Mouse (Mus musculus): ENCODE measurements around the gene Akt2. TPM values are rescaled to one million over a fixed set of nuclear protein-coding genes. Genes with fewer than 3 reads are reported as not detected.

Gene Akt2
- polyA plus RNA-seq, 1 experiment from 2014 or later, result 71.9 TPM

GRCm38 (mm10) chr7:27685681-27686080 is 94.3 kb downstream of the Akt2 start:
- TF ChIP-seq CTCF (IDR thresholded peaks at IDR 0.05), result peak; percentile 53
- in situ Hi-C loops (cut with MboI; ENCODE audit: low pct_unique_long_range_greater_than_20kb), result loop anchor here (5.0 kb wide), 1 partner anchor 33 kb away; the partner anchor contains the start of gene Ttc9b
- H3K27me3 ChIP-seq, result no peaks in the 10 kb centered on the region
- CTCF ChIA-PET, result interaction anchor here (0.7 to 1.2 kb wide), 2 partner anchors 23 to 52 kb away, joined by 3 read pairs; no protein-coding TSS in a partner anchor
- ATAC-seq (no peak), DNase-seq (ENCODE audit: low read depth, low spot score) (no peak)
- POLR2A ChIA-PET, result interaction anchor here (0.7 kb wide), 1 partner anchor 15 kb away, joined by 4 read pairs; no protein-coding TSS in a partner anchor

GRCm38 (mm10) chr7:27687043-27687442 is 95.7 kb downstream of the Akt2 start:
- ATAC-seq (no peak), DNase-seq (ENCODE audit: low read depth, low spot score) (no peak)
- H3K27me3 ChIP-seq, result no peaks in the 10 kb centered on the region
- ChIA-PET CTCF (no interaction called here), POLR2A (no interaction called here)
- TF ChIP-seq CTCF (IDR thresholded peaks at IDR 0.05), result no peak
- in situ Hi-C loops (cut with MboI; ENCODE audit: low pct_unique_long_range_greater_than_20kb), result loop anchor here (5.0 kb wide), 1 partner anchor 35 kb away; the partner anchor contains the start of gene Ttc9b

GRCm38 (mm10) chr7:27687836-27688235 is 96.5 kb downstream of the Akt2 start:
- ChIA-PET CTCF (no interaction called here), POLR2A (no interaction called here)
- no peaks in the 10 kb centered on the region for H3K27me3 ChIP-seq
- no peak for DNase-seq (ENCODE audit: low read depth, low spot score)
- TF ChIP-seq CTCF (IDR thresholded peaks at IDR 0.05), result no peak
- no peak for ATAC-seq
- in situ Hi-C loops (cut with MboI; ENCODE audit: low pct_unique_long_range_greater_than_20kb), result loop anchor here (5.0 kb wide), 1 partner anchor 36 kb away; the partner anchor contains the start of gene Ttc9b

- in situ Hi-C loops (cut with MboI; ENCODE audit: low pct_unique_long_range_greater_than_20kb), result loop anchor here (5.0 kb wide), 1 partner anchor 36 kb away; the partner anchor contains the start of gene Ttc9b
- no peak for TF ChIP-seq CTCF (IDR thresholded peaks at IDR 0.05)
- POLR2A ChIA-PET, result interaction anchor here (1.4 kb wide), 1 partner anchor 96 kb away, joined by 3 read pairs; no protein-coding TSS in a partner anchor
- no peak for ATAC-seq
- no peaks in the 10 kb centered on the region for H3K27me3 ChIP-seq
- CTCF ChIA-PET, result interaction anchor here (0.9 kb wide), 1 partner anchor 57 kb away, joined by 3 read pairs; no protein-coding TSS in a partner anchor
- DNase-seq (ENCODE audit: low read depth, low spot score), result no peak
Measured at GRCm38 (mm10) chr7:27688246-27688788, 97.0 kb downstream of the Akt2 start.

- in situ Hi-C loops (cut with MboI; ENCODE audit: low pct_unique_long_range_greater_than_20kb), result loop anchor here (5.0 kb wide), 1 partner anchor 37 kb away; the partner anchor contains the start of gene Ttc9b
- ATAC-seq, result peak; percentile 99
- DNase-seq (ENCODE audit: low read depth, low spot score), result peak; percentile 85
- POLR2A ChIA-PET, result interaction anchor here (1.4 kb wide), 1 partner anchor 97 kb away, joined by 3 read pairs; no protein-coding TSS in a partner anchor
- no peak for TF ChIP-seq CTCF (IDR thresholded peaks at IDR 0.05)
- H3K27me3 ChIP-seq, result no peaks in the 10 kb centered on the region
- CTCF ChIA-PET, result interaction anchor here (0.9 to 1.3 kb wide), 4 partner anchors 10 to 58 kb away, joined by 3 to 5 read pairs (median 3); no protein-coding TSS in a partner anchor
Measured at GRCm38 (mm10) chr7:27688815-27689612, 97.7 kb downstream of the Akt2 start, which contains the start of gene Zfp607b. TSS of gene Zfp607b (plus strand) at chr7:27689340.

Other genes starting within 250 kb of the Akt2 start
- 24.7 TPM for gene Shkbp1, start 235.5 kb upstream of the Akt2 start, polyA plus RNA-seq (2021)
- gene Gm20479, start 234.1 kb upstream of the Akt2 start, polyA plus RNA-seq (2021), result 0.64 TPM
- gene Sptbn4, start 143.9 kb upstream of the Akt2 start, polyA plus RNA-seq (2021), result 0.13 TPM
- 20.3 TPM for gene Blvrb, start 143.6 kb upstream of the Akt2 start, polyA plus RNA-seq (2021)
- gene Sertad3, start 117.8 kb upstream of the Akt2 start, polyA plus RNA-seq (2021), result 9.1 TPM
- gene Sertad1, start 104.6 kb upstream of the Akt2 start, polyA plus RNA-seq (2021), result 27.6 TPM
- 4.4 TPM for gene Prx, start 92.2 kb upstream of the Akt2 start, polyA plus RNA-seq (2021)
- 0.95 TPM for gene Hipk4, start 68.3 kb upstream of the Akt2 start, polyA plus RNA-seq (2021)
- 148 TPM for gene Pld3, start 38.3 kb upstream of the Akt2 start, polyA plus RNA-seq (2021)
- gene 2310022A10Rik, start 38.3 kb upstream of the Akt2 start, polyA plus RNA-seq (2021), result 13.6 TPM
- 0.12 TPM for gene Ttc9b, start 62.4 kb downstream of the Akt2 start, polyA plus RNA-seq (2021)
- 34.0 TPM for gene Map3k10, start 83.0 kb downstream of the Akt2 start, polyA plus RNA-seq (2021)
- 1.1 TPM for gene Zfp607b, start 97.8 kb downstream of the Akt2 start, polyA plus RNA-seq (2021)
- 13.1 TPM for gene Zfp60, start 139.8 kb downstream of the Akt2 start, polyA plus RNA-seq (2021)
- 4.2 TPM for gene Zfp626, start 215.6 kb downstream of the Akt2 start, polyA plus RNA-seq (2021)
- gene Zfp59, start 247.1 kb downstream of the Akt2 start, polyA plus RNA-seq (2021), result 5.4 TPM